Mouse (Mus musculus) frontal cortex, postnatal 10 days (tissue): Measurements from ENCODE around the gene Sypl.
A peak's percentile ranks its signal among the peaks of the same experiment; 100 is the strongest.

ENCODE experiments used
- DNase-seq, 2 experiments: peaks; one replicate each; pipeline ENCODE4 v3.0.0; 2022; ENCODE audit warnings: low spot score in 2 of 2, mixed read lengths in 1 of 2

Gene Sypl

DNA sequence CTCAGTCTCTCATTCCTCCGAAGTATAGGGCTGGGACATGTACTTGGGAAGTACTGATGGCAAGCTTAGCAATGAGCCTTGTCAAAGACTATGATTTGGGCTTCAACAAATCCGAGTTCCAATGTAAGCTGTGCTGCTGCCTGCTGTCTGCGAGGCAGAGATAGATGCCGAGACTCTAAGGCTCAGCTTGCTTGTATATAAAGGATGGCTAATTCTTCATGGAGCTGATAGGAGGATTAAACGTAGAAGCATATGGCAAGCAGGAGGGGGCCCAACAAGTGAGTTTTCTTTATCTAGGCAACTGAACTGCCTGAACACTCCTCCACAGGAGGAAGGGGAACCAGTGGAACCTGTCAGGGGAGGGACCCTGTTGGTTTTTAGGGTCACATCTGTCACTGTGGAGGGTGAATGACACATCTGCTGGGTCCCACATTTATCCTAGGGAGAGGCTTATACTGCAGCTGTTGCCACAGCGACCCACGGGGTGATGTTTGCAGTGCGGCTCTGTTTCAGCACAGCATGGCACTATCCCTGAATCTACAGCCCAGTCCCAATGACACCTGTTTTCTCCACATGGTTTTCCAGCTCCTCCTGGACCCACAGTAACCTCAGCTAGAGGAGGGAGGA, 49.8 kb downstream of the Sypl start:
- no peak for DNase-seq

DNA sequence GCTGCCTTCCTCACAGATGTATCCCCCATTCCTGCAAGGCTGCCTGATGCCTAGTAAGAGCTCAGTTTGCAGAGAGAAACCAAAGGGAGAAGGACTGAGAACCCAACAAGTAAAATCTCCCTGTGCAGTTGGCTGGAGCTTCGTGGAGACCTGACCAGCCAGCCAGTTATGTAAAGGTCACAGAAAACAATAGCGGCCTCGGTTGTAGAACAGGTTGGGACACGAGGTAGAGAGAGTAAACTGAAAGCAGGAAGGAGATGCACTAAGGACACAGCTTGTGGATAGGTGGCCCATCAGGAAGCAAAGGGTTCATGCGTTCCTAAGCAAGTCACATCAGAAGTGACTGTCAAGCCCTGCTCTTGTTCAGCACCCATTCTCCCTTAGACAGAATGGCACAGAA, 52.2 kb downstream of the Sypl start:
- DNase-seq = no peak

DNA sequence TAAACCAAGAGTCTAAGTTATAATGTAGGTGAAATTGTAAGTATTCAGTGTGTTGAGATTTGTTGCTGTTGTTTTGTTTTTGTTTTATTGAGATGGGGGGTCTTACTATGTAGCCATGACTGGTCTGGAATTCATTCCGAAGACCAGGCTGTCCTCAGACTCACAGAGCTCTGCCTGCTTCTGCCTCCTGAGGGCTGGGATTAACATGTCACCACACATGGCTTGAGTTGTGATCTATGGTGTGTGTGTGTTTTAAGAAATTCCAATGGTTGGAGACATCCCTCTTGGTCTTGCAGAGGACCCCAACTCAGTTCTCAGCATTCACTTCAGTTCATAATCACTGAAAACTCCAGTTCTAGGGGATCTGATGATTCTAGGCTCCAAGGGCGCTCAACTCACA, 53.5 kb downstream of the Sypl start:
- no peak for DNase-seq

DNA sequence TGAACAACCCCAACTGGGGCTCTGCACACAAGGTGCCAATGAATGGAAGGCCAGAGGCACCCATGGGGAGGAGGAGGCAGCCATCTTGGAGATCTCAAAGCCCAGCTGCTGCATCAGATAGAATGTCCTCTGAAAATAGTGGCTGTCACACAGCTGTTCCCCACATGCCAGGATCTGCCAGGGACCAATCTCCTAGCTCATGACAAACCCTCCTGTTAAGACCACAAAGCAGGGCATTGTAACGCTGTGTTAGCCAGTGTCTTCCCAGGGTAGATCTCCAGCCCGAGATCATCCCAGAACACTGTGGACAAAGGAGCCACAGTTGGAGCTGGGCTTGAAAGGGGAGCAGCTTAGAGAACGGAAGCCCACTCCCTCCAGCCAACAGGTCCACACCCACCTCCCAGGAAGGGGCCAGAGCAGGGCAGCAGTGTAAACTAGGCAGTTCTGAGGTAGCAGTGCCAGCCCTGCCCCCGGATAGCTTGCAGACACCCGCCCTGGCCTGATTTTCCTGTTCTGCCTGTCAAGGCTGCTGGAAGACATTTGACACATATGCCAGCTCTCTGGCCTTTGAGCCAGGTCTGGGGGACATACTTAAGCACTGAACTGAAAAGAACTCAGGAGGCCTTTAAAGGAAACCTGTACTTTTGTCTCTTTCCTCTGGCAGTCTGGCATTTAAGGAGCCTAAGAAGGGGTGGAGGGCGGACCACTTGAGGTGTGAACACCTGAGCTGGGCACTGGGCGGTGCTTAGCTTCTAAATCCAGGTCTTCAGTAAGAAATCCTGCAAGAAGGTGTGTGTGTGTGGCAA, 54.8 kb downstream of the Sypl start:
- DNase-seq = no peak

DNA sequence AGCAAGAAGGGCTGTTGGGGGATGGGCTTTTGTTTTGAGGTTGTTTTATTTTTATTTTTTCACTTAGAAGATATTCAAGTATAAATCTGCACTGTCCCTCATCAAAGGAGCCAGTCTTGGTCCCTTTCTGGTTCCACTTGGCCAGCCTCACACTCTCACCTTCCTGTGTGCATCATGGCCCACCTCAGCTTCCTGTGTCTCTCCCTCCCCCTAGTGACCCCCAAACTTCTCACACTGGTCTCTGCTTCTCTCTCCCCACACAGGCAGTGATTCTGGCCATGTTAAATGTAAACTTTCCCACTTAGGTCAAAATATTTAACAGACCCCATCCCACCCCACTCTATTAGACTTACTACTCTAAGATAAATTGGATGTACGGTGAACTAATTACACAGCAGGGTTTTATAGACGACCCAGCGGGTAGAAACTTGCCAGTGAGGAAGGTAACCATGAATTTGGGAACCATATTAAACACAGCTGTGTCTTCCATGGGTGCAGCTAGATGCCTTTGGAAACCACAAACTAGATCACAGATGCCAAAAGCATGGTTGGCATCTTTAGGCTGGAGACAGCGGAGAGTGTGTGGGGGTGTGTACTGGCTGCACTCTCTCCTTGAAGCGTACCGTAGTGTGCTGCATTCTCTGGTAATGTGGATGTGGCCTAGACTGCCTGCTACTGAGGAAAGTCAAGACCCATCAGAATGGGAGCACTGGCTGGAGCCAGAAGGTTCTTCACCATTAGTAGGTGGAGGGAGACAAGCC, 55.7 kb downstream of the Sypl start:
- DNase-seq = no peak

DNA sequence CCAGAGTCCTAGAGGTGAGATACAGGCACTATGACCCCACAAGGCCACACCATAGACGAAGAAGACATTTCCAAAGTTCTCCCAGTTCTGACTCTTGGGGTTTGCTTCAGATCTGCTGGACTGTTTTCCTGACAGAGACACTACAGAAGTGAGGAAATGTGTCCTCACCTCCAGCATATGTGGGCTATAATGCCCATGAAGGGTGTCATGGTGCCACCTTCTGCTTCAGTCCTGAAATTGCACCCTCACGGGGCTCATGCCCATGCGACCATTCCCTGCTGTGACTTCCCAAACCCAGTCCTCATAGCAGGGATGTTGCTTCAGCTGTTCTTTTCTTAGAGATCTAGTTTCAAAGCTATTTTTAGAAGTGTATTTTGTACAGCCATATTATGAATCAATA, 56.3 kb downstream of the Sypl start:
- DNase-seq = no peak

DNA sequence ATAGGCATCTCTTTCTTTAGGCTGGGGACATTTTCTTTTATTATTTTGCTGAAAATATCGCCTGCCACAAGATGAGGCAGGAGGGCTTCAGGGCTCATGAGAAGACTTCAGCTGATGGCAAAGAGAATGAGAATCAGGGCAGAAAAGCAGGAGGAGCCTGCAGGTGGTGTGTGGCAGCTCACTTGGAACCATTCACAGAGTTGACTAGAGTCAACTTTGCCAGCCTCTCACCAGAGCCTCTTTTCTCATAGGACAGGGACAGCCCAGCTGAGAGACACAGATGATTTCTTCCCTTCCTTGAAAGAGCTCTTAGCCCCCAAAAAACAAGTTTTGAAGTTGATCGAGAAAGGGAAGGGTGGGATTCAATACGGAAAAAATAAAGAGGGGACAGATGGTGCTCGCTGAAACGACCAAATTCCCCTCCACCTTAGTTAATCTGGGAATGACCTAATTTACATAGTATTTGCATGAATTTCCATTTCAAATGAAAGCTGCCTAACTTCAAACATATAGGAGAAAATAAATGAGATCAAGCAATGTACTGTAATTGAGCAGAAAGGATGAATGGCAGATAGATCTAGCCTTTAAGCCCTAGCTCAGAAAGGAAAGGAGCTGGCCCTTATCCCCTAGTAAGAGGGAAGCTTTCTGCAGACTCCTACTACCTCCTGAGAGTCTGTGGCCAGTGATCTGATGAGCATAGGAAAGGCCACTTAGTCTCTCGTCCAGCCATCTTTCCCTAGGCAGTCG, 60.5 kb downstream of the Sypl start:
- no peak for DNase-seq

DNA sequence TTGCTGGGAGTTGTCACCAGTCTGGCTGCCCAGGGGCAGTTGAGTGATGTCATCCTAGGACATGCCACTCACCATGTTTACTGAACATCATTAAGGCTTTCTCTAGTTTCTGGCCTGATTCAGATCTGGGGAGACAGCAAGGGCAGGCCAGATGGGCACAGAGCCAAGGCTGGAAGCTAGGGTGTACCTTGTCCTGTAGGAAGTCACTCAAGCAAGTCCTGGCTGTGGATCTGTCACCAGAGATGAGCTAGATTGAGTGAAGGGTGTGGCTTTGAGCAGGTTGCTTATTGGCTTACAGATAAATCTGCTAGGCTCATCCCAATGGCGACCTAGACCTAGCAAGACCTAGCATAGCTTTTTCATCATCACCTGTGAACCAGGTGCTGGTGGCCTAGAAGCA, 61.4 kb downstream of the Sypl start:
- no peak for DNase-seq

DNA sequence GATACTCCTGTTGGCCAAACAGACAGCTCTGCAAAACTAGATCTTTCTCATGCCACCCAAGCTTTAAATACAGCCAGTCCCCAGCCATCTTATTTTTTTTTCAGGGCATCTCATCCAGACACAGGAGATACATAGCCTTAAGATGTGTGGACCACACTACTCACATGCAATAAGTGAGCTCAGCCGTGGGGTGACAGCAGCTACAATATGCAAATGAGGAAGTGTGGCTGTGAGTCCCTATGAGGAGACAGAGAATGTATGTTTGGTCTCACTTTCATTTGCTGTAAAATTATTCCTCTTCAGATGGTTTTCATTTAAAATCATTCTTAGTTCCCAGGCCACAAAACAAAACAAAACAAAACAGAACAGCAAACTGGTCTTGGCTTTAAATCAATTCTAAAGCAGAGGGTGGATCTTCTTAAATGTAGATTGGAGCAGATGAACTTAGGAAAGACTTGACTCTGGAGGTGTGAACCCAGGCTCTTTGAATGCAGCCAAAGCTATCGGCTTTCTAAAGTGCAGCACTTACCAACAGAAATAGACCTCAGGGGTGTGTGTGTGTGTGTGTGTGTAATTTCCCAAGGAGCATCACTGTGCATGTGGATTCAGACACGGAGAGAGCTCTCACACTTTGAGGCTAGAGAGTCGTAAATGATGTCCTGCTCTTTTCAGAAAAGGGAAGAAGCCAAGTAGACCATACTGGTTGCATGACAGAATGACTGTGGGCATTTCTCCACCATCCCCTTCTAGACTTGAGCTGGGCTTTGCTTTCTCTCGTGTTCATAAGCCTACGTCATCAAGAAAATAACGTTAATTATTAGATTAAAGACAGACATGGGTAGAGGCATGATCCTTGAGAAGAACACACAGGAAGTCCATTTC, 63.4 kb downstream of the Sypl start:
- DNase-seq = no peak

DNA sequence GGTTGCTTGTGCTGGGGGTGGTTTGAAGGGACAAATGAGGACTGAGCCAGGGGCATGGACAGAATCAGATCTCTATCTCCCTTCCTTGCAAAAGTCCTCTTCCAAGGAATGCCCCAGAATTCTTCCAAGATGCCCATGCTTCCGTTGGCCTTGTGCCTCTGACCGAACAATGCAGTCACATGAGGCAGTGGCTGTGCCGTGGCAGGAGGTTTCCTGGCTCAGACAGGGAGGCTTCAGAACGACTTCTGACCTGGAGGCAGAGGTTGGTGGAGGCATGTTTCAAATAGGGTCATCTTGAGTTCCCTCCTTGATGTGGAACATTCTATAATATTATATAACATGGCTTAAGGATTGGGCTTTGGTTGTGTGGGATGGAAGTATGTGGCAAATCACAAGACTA, 64.9 kb downstream of the Sypl start:
- no peak for DNase-seq

DNA sequence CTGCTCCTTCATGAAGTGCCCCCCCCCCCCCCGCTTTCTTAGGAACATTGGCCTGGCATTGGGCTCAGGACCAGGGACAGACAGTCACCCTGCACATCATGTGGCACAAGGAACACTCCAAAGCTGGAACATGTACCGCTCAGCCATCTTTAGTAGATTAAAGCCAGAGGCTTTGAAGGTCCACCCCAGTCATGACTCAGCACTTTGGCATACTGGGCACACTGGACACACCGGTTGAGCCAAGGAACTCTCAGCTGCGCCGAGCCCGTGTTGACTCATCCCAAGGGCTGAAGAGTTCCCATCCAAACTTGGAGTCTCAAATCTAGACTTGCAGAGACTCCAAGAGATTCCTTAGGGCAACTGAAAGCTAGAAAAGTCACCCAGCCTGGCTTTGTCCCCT, 66.3 kb downstream of the Sypl start:
- no peak for DNase-seq

DNA sequence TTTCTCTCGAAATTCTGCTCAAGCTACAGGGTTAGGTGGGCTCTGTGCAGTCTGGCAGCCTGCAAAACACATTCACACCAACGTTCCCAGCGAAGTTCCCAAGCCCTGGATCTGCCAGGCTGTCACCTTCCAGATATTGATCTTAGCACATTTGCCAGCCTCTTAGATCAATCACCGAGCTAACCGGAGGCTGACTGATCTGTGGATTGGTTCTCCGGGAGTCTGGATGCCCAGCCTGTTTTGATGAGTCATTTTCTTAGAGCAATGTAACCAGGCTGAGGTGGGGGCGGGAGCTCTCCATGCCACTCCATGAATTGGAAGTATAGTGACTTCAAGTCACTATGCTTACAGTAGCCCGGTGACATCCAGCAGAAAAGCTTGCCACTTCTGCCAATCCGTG, 67.4 kb downstream of the Sypl start:
- no peak for DNase-seq

DNA sequence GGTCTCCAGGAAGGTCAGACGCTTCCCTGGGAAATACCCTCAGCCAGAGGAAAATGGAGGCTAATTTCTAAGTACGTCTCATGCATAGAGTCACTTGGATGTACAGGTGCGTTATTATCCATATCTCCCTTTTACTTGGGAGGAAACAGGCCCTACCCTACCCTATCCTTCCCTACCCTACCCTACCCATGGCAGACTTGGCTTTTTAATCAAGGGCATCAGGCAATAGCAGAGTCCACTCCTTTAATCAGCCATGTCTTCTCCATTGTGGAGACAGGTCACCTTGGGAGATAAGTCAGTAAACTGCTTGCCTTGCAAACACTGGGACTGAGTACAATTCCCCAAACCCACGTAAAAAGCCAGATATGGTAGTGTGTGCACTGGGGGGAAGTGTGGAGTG, 68.1 kb downstream of the Sypl start:
- DNase-seq = no peak

DNA sequence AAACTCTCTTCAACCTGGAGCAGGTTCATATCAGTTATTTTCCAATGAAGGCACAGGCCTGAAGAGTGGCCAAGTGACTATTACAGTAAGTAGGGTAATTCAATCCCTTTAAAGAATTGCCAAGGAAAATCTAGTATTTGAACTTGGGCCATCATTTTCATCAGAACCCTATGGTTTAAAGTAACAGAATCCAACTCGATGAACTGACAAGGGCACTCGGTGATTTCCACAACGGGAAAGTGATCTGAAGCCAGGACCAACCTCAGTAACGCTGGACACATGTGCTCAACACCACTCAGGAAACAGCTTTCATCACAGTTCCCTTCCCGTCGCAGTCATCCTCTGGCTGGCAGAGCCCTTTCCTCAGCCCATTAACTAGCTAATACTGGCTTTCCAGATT, 70.8 kb downstream of the Sypl start:
- no peak for DNase-seq

DNA sequence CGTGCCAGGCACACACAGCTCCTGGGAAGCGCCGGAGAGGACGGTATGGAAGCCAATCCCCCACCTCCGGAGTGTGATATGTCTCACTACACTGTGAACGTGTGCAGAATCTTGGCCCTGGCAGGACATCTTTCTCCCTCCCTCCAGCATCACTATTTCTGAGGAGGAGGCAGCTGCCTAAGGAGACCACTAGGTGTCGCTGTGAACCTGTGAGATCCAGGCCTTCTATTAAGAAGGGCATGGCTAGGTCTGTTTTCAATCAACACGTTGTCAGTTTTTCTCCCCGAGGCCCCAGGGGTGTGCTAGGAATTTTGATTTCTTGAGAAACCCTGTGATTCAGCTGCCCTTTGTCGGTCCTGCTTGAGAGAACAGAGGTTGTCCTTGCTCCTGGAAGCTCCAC, 73.4 kb downstream of the Sypl start:
- peak; percentile 52 to 66 for DNase-seq

DNA sequence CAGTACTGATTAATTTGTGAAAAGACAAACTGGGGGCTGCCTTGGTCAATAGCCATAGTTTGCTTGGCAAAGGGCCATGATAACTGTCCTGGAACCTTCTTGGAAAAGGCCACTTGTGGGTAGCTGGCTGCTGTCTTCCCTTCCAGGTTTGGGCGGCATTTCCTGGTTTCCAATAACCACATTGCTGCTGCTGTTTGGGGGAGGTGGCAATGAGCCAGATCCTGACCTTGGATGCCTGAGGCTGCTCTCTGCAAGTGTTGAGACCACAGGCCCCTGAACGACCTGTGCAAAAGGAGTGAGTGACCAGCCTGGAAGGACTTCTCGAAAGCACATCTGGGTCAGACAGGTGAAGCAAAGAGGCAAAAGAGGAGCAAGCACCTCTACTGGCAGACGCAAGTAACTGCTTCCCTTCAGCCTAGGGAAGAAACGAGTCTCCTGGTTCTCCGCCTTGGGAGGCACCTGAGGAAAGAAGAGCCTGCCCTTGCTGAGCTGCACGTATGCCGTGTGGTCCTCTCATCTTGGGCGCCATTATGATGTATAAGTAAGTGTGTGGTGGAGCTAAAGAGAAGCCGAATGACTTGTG, 74.5 kb downstream of the Sypl start:
- no peak for DNase-seq

DNA sequence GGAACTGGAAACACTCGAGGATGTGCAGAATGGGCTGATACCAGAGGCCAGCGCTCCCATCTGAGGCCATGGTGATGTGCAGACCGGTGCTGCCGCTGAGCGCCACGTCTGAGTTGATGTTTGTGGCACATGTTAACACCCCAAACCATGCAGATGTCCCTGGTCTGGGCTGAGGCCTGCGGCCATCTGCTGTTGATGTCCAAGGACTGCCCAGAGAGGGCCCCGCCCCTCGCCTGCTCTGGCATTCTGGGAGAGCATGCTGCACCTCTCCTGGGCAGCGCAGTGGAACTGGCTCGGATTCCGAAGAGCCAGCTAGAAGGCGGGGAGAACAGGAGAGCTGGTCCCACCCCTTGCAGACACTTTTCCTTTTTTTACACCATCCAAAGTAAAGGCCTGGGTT, 75.0 kb downstream of the Sypl start:
- DNase-seq = no peak
